In the genomic region with DNA sequence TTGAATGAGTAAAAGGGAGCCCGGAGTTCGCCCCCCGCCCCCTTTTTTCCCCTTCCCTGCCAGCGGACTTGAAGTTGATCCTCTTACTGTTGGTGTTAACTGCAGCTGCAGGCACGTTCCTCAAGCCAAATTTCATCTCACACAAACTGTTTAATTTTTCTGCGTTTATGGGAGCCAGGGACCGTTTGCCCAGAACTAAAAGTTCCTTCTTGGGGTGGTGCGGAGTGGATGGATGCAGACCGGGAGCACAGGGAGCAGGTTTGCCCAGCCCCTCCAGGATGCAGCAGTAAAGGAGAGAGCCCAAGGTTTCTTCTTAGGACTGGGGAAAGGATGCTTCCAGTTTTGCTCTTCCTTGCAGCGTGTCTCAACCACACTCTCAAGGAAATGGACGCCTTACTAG, we compare ENCODE assay signal across 24 mouse cellular contexts. TPM values are rescaled to one million over a fixed set of nuclear protein-coding genes. Genes with fewer than 3 reads are reported as not detected.
DNase-seq lines count a peak whose midpoint lies in the region; ATAC-seq and TF ChIP-seq lines count a peak whose summit lies in the region.
"Had no signal": no experiment of that assay in that cellular context is flagged by ENCODE, and none has a peak within 500 bp of the region (broad histone marks: within the 10 kb centered on the region; RNA-seq: fewer than 3 reads in every experiment).

No protein-coding gene starts in this region.

- H3K4me2 ChIP-seq in heart, postnatal 0 days (ENCODE audit: low read depth, low read length) = no peak overlapping the region
- H3K4me2 ChIP-seq in midbrain, embryonic 13.5 days (replicated peaks) = peak overlapping the region; percentile 32
- H3K4me2 ChIP-seq: liver, embryonic 13.5 days; lung, embryonic 15.5 days had no signal

- no peak overlapping the region for H3K27ac ChIP-seq in heart, postnatal 0 days (ENCODE audit: low read depth)
- H3K27ac ChIP-seq in embryonic facial prominence, embryonic 10.5 days (replicated peaks) = no peak overlapping the region
- H3K27ac ChIP-seq in limb, embryonic 10.5 days = no peak overlapping the region
- no peak overlapping the region for H3K27ac ChIP-seq in midbrain, embryonic 13.5 days
- H3K27ac ChIP-seq: heart, adult 2 months; layer of hippocampus, adult 2 months; liver, embryonic 13.5 days; lung, embryonic 15.5 days; macrophage had no signal

- ATAC-seq in heart, postnatal 0 days (ENCODE audit: insufficient read depth, low read depth) = no peak
- ATAC-seq in midbrain, embryonic 13.5 days = no peak

- DNase-seq in heart, postnatal 0 days (ENCODE audit: low spot score) = no peak
- DNase-seq in heart, postnatal 10 days = no peak
- DNase-seq in embryonic facial prominence, embryonic 10.5 days (ENCODE audit: low spot score) = peak; percentile 38
- no peak for DNase-seq in limb, embryonic 10.5 days (ENCODE audit: low spot score)
- DNase-seq in urinary bladder, adult 2 months (ENCODE audit: low spot score) = no peak
- no peak for DNase-seq in kidney, postnatal 25 days
- DNase-seq: cerebellum, adult 2 months; gastrocnemius, postnatal 14 days; heart, adult 2 months; kidney, adult 2 months; kidney, postnatal 10 days; liver, embryonic 13.5 days; retina, postnatal 1 day; right cerebral cortex, postnatal 4 days; thymus, adult 2 months had no signal

- no peak for TF ChIP-seq CTCF in heart, postnatal 0 days (IDR thresholded peaks at IDR 0.05; ENCODE audit: low read depth)

- H3K4me1 ChIP-seq in heart, postnatal 0 days (ENCODE audit: control insufficient read depth, insufficient read depth) = no peaks in the 10 kb centered on the region
- H3K4me1 ChIP-seq in embryonic facial prominence, embryonic 10.5 days = peaks cover 31% of the 10 kb centered on the region
- peaks cover 29% of the 10 kb centered on the region for H3K4me1 ChIP-seq in limb, embryonic 10.5 days
- H3K4me1 ChIP-seq in midbrain, embryonic 13.5 days (replicated peaks) = peaks cover 38% of the 10 kb centered on the region
- H3K4me1 ChIP-seq: liver, embryonic 13.5 days had no signal

- H3K36me3 ChIP-seq in heart, postnatal 0 days (replicated peaks; ENCODE audit: control insufficient read depth, insufficient read depth, low read length) = no peaks in the 10 kb centered on the region
- H3K36me3 ChIP-seq in embryonic facial prominence, embryonic 10.5 days (replicated peaks) = no peaks in the 10 kb centered on the region
- no peaks in the 10 kb centered on the region for H3K36me3 ChIP-seq in limb, embryonic 10.5 days
- H3K36me3 ChIP-seq in midbrain, embryonic 13.5 days = no peaks in the 10 kb centered on the region
- H3K36me3 ChIP-seq: liver, embryonic 13.5 days; lung, embryonic 15.5 days had no signal

- 2% methylated on average over 11 of the region's 11 CpGs for WGBS in heart, postnatal 0 days
- WGBS in embryonic facial prominence, embryonic 10.5 days = 1% methylated on average over 11 of the region's 11 CpGs
- WGBS in limb, embryonic 10.5 days = under 1% methylated on average over 11 of the region's 11 CpGs
- 2% methylated on average over 11 of the region's 11 CpGs for WGBS in midbrain, embryonic 13.5 days

- no peak for TF ChIP-seq EP300 in heart, postnatal 0 days (IDR thresholded peaks at IDR 0.05; ENCODE audit: low read depth)

- no peaks in the 10 kb centered on the region for H3K9me3 ChIP-seq in heart, postnatal 0 days (replicated peaks; ENCODE audit: control insufficient read depth, low read length)
- no peaks in the 10 kb centered on the region for H3K9me3 ChIP-seq in embryonic facial prominence, embryonic 10.5 days
- H3K9me3 ChIP-seq in limb, embryonic 10.5 days (replicated peaks) = no peaks in the 10 kb centered on the region
- H3K9me3 ChIP-seq in midbrain, embryonic 13.5 days = no peaks in the 10 kb centered on the region
- H3K9me3 ChIP-seq: liver, embryonic 13.5 days; lung, embryonic 15.5 days had no signal

- intact Hi-C loops in heart, postnatal 10 days (cut with DNase I) = no loop called here

- 0 out of 2 replicates have a peak overlapping the region, but pooled peaks have one; percentile 5 for H3K4me3 ChIP-seq in heart, postnatal 0 days (ENCODE audit: low read depth, low read length)
- H3K4me3 ChIP-seq in embryonic facial prominence, embryonic 10.5 days = no peak overlapping the region
- peak overlapping the region; percentile 19; the same call in 1 of the 2 replicates for H3K4me3 ChIP-seq in limb, embryonic 10.5 days
- H3K4me3 ChIP-seq in midbrain, embryonic 13.5 days (replicated peaks) = no peak overlapping the region
- H3K4me3 ChIP-seq: heart, adult 2 months; layer of hippocampus, adult 2 months; liver, embryonic 13.5 days; lung, embryonic 15.5 days had no signal

- peaks cover 66% of the 10 kb centered on the region for H3K27me3 ChIP-seq in heart, postnatal 0 days (ENCODE audit: control insufficient read depth, insufficient read depth, low read length)
- H3K27me3 ChIP-seq in embryonic facial prominence, embryonic 10.5 days (replicated peaks; ENCODE audit: low read depth, poor library complexity, severe bottlenecking) = peaks cover 99% of the 10 kb centered on the region
- peaks cover 81% of the 10 kb centered on the region for H3K27me3 ChIP-seq in limb, embryonic 10.5 days (ENCODE audit: low read depth, poor library complexity, severe bottlenecking)
- peaks cover 92% of the 10 kb centered on the region for H3K27me3 ChIP-seq in midbrain, embryonic 13.5 days

- no peak overlapping the region for H3K9ac ChIP-seq in heart, postnatal 0 days (replicated peaks; ENCODE audit: low read depth, low read length)
- no peak overlapping the region for H3K9ac ChIP-seq in midbrain, embryonic 13.5 days (replicated peaks)
- H3K9ac ChIP-seq: liver, embryonic 13.5 days; lung, embryonic 15.5 days had no signal

RNA-seq across cellular contexts. Expression of a gene that starts 2.1 kb away (rescaled TPM):
- total RNA-seq in heart, postnatal 0 days (2014; rRNA removed; ENCODE audit: low replicate concordance) = not detected in 2 replicates
- polyA plus RNA-seq in heart, postnatal 0 days (2015; fragmentation: Nextera tagmentation; extraction: Ambion mirVana) = not detected in 2 replicates
- total RNA-seq in heart, postnatal 10 days (2021) = not detected
- polyA plus RNA-seq in embryonic facial prominence, embryonic 10.5 days (2016; fragmentation: Nextera tagmentation; extraction: Ambion mirVana) = 0.36 and 0.64 TPM in 2 replicates
- not detected in 2 replicates for polyA plus RNA-seq in limb, embryonic 10.5 days (2016; fragmentation: Nextera tagmentation; extraction: Ambion mirVana)
- 27.1 and 38.4 TPM in 2 replicates for polyA plus RNA-seq in midbrain, embryonic 13.5 days (2015; fragmentation: Nextera tagmentation; extraction: Ambion mirVana)
- polyA plus RNA-seq in urinary bladder, adult 2 months (2012; rRNA removed) = not detected in 2 replicates
- total RNA-seq: adrenal gland, adult 18-20 months; layer of hippocampus, adult 2 months; left cerebral cortex, postnatal 25 days had no signal
- polyA plus RNA-seq: C2C12; cerebellum, adult 2 months; heart, embryonic 16.5 days; kidney, adult 2 months; lung, embryonic 15.5 days; macrophage; stomach, embryonic 16.5 days; thymus, adult 2 months had no signal

Comparison
In these comparisons a context has a peak if more than half of its experiments do, and no peak if none do; other contexts are left out.
1. H3K4me3 ChIP-seq: peak in heart, postnatal 0 days (single experiment) and limb, embryonic 10.5 days (single experiment); none in embryonic facial prominence, embryonic 10.5 days (single experiment) and midbrain, embryonic 13.5 days (single experiment).
2. RNA of a gene that starts 2.1 kb away (polyA plus RNA-seq): 27.1 to 38.4 TPM in midbrain, embryonic 13.5 days; 0.36 to 0.64 TPM in embryonic facial prominence, embryonic 10.5 days, not detected in urinary bladder, adult 2 months, not detected in heart, postnatal 0 days and not detected in limb, embryonic 10.5 days; every median in the first group is over 10 times any median in the second.